Mouse (Mus musculus): ENCODE data around the gene Eif2ak3.

Eif2ak3 gene

GRCm38 (mm10) chr6:70831179-70831839, 13.0 kb upstream of the Eif2ak3 start:
- DNase-seq (ENCODE audit: low spot score in 2 of 2), result no peak

GRCm38 (mm10) chr6:70837297-70837696, 7.0 kb upstream of the Eif2ak3 start:
- DNase-seq (ENCODE audit: low spot score in 2 of 2), result no peak

- DNase-seq (ENCODE audit: low spot score in 2 of 2), result no peak
Observed at GRCm38 (mm10) chr6:70838532-70838931, 5.8 kb upstream of the Eif2ak3 start.

GRCm38 (mm10) chr6:70840281-70840680, 4.0 kb upstream of the Eif2ak3 start:
- DNase-seq (ENCODE audit: low spot score in 2 of 2), result no peak

GRCm38 (mm10) chr6:70842991-70843390, 1.3 kb upstream of the Eif2ak3 start:
- no peak for DNase-seq (ENCODE audit: low spot score in 2 of 2)

GRCm38 (mm10) chr6:70844896-70845646, 756 bp downstream of the Eif2ak3 start:
- DNase-seq (ENCODE audit: low spot score in 2 of 2), result peak in 1 of 2 experiments; percentile 40

- DNase-seq (ENCODE audit: low spot score in 2 of 2), result no peak
Observed at GRCm38 (mm10) chr6:70847386-70847785, 3.1 kb downstream of the Eif2ak3 start.

- no peak for DNase-seq (ENCODE audit: low spot score in 2 of 2)
Observed at GRCm38 (mm10) chr6:70853371-70853770, 9.1 kb downstream of the Eif2ak3 start.

GRCm38 (mm10) chr6:70855529-70856309, 11.4 kb downstream of the Eif2ak3 start:
- DNase-seq (ENCODE audit: low spot score in 2 of 2), result no peak

- no peak for DNase-seq (ENCODE audit: low spot score in 2 of 2)
Observed at GRCm38 (mm10) chr6:70862726-70863125, 18.4 kb downstream of the Eif2ak3 start.

GRCm38 (mm10) chr6:70864285-70864684, 20.0 kb downstream of the Eif2ak3 start:
- no peak for DNase-seq (ENCODE audit: low spot score in 2 of 2)

GRCm38 (mm10) chr6:70866761-70867160, 22.4 kb downstream of the Eif2ak3 start:
- DNase-seq (ENCODE audit: low spot score in 2 of 2), result no peak

- no peak for DNase-seq (ENCODE audit: low spot score in 2 of 2)
Observed at GRCm38 (mm10) chr6:70867297-70867696, 23.0 kb downstream of the Eif2ak3 start.

- DNase-seq (ENCODE audit: low spot score in 2 of 2), result no peak
Observed at GRCm38 (mm10) chr6:70871511-70871980, 27.2 kb downstream of the Eif2ak3 start.

GRCm38 (mm10) chr6:70872128-70872527, 27.8 kb downstream of the Eif2ak3 start:
- DNase-seq (ENCODE audit: low spot score in 2 of 2), result no peak

GRCm38 (mm10) chr6:70872570-70872969, 28.3 kb downstream of the Eif2ak3 start:
- DNase-seq (ENCODE audit: low spot score in 2 of 2), result no peak

- no peak for DNase-seq (ENCODE audit: low spot score in 2 of 2)
Observed at GRCm38 (mm10) chr6:70874035-70874775, 29.9 kb downstream of the Eif2ak3 start.

GRCm38 (mm10) chr6:70875017-70875416, 30.7 kb downstream of the Eif2ak3 start:
- no peak for DNase-seq (ENCODE audit: low spot score in 2 of 2)

- DNase-seq (ENCODE audit: low spot score in 2 of 2), result peak; percentile 73 to 89
Observed at GRCm38 (mm10) chr6:70880714-70881304, 36.5 kb downstream of the Eif2ak3 start.

GRCm38 (mm10) chr6:70887993-70888392, 43.7 kb downstream of the Eif2ak3 start:
- DNase-seq (ENCODE audit: low spot score in 2 of 2), result no peak

- no peak for DNase-seq (ENCODE audit: low spot score in 2 of 2)
Observed at GRCm38 (mm10) chr6:70898166-70898565, 53.9 kb downstream of the Eif2ak3 start.

All from spleen, postnatal 4 days (tissue).